Mouse (Mus musculus): ENCODE data around the gene Kmt2e.

Gene Kmt2e

GRCm38 (mm10) chr5:23410040-23410717 is 24.1 kb upstream of the Kmt2e start:
- no peak for DNase-seq (ENCODE audit: low spot score in 2 of 2)

DNA sequence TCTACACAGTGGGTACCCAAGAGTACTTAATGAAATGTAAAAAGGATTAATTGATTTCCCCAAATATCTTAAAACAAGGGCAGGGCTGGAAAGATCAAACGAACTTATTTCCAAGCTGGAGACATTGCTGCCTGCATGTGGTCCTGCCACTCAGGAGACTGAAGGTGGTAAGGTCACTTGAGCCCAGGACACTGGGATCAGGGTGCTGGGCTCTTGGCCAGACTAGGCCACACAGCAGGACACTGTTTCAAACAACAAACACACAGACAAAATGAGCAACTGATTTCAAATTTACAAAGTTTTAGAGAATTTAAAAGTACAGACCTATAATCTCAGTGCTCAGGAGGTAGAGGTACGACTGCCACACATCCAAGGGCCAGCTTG is 23.5 kb upstream of the Kmt2e start:
- DNase-seq (ENCODE audit: low spot score in 2 of 2): no peak

DNA sequence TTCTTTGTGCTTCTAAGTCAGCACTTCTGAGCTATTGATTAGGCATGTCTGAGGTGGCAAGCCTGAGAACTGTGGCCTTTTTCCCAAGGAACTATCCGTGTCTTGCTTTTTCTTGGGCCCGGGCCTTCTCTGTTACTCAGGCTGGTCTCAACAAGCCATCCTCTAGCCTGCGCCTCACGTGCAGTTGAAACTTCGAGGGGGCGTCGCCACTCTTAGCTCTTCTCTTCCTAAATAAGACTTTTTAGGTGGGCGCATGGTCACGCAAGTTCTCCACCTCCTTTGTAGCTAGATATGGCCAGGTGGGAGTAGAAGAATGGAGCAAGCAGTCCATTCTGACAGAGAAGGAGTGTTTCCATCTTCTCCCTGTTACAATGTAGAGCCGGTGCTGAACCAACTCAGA is 22.6 kb upstream of the Kmt2e start:
- peak in 1 of 2 experiments; percentile 54 for DNase-seq (ENCODE audit: low spot score in 2 of 2)

DNA sequence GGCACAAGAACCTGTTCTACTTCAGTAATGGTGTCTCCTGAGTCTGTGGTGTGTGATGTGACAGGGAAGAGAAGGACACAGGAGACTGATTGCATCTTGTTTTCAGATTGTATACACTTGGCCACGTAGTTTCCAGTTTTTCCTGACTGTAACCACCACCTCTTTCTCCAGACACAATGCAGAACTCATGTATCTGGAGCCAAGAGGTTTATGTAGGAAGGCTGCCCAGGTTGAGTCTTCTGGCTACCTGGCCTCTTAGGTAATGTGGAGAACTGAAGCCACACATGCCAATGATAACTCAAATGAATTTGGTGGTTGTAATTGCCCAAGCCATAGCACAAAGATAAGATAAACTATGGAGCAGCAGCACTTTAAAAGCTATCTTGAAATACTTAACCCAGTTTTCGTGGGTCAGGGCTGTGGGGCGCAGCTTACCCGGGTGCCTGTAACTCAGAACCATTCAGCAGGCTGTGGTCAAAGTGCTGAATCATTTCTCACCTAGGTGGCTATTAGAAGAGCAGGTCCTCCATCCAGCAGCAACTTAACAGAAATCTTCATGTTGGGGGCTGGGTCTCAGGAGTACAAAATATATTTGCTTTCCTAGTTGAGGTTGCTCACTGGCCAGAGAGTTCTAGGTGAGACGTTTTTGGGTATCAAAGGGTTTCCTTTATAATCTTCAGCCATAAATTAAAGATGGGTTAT is 21.8 kb upstream of the Kmt2e start:
- no peak for DNase-seq (ENCODE audit: low spot score in 2 of 2)

DNA sequence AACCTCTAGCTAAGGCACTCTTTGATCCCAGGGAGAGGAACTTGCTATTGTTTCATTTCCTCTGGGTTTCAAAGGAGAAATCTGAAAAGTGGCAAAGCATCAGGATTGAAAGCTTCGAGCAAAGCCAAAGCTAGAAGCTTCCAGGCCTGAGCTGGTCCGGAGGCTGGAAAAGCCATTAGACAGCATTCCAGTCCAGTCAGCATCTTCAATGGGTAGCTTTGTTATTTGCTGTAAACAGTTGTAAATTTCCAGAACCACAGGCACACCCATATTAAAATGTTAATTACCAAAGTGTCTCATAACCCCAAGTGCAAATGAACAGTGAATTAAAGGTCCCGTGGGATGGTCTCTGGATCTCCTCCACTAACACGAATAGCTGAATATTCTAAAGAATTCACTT is 21.2 kb upstream of the Kmt2e start:
- no peak for DNase-seq (ENCODE audit: low spot score in 2 of 2)

- DNase-seq (ENCODE audit: low spot score in 2 of 2): no peak
These were observed 20.4 kb upstream of the Kmt2e start for GRCm38 (mm10) chr5:23413575-23414470.

- no peak for DNase-seq (ENCODE audit: low spot score in 2 of 2)
These were observed 19.6 kb upstream of the Kmt2e start for GRCm38 (mm10) chr5:23414490-23415126.

GRCm38 (mm10) chr5:23415571-23416285 is 18.5 kb upstream of the Kmt2e start:
- DNase-seq (ENCODE audit: low spot score in 2 of 2): no peak

DNA sequence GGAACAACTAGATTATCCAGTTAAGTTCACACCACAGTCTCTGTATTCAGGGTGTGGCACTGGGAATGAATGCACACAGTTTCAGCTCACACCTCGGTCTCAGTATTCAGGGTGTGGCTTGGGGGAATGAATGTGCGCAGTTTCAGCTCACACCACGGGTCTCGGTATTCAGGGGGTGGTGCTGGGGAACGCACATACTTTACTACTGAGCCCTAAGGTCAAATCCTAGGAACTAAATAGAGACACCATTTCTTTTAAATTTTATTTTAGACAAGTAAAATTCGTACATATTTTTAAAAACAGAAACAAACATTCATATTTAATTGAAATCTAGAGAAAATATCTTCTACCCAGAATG is 18.0 kb upstream of the Kmt2e start:
- no peak for DNase-seq (ENCODE audit: low spot score in 2 of 2)

DNA sequence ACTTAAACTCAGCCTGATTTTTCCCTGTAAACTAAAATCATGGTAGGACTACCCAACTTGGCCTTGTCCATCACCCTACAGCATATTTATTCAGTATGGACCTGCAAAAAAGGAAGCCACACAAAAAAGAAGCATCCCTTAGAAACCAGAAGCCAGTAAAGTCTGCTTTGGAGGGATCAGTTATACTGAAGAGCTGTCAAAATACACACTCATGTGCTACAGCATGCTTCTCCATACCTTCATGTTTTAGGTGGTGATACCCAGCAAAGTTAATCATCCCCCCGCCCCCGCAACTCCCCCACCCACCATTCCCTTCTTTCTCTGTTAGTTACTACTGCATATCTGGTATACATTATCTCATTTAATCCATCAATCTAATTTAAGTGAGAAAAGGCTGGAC is 16.5 kb upstream of the Kmt2e start:
- DNase-seq (ENCODE audit: low spot score in 2 of 2): no peak

DNA sequence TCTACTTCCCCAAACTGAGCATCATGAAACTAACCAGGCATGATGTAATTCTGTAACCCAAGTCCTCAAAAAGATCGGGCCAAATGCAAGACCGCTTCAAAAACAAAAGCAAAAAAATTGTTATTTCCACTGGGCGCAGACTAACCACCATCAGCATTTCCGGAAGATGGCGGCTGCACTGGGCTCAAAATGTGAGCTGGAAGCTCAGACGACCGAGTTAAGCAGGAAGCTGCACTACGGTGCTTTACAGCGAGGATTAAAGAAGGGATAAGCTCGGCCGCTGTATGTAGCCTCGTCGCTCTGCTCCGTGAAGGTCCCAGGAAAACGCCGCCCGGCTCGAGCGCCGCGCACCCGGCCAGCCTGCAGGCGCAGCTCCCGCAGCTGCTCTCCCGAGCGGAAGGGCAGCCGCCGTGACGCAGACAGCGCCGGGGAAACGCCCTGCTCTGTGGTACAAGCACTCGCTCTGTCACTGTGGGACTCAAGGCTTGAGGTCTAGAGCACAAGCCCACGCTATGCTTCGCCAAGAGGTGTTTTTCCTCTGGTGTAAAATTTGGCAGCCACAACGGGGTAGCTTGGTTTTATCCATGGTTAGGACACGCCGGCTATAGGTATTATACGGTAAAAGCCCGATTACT is 16.0 kb upstream of the Kmt2e start:
- DNase-seq (ENCODE audit: low spot score in 2 of 2): peak; percentile 83 to 87

- no peak for DNase-seq (ENCODE audit: low spot score in 2 of 2)
These were observed 15.2 kb upstream of the Kmt2e start for GRCm38 (mm10) chr5:23418797-23419595.

DNA sequence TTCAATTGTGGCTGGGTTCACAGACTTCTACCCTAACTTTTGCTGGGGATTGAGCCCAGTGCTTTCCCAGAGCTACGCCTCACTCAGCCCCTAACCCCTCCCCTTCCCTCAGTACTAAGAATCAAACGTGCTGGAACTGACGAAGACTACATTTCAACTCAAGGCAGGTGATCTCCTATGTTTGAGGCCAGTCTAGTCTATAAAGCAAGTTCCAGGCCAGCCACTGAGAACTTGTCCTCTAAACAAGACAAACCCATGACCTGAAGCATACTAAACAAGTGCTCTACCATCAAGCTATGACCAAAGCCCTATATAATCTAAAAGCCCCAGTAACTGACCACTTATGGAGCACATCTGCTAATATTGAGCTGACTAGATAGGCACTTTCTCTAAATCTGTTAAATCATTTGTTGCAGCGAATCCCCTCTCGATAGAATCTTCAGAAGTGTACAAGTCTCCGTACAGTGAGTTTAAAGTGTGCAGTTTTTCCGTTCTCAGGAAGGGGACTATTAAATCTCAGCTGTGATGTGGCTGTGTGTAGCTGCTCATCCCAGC is 14.5 kb upstream of the Kmt2e start:
- no peak for DNase-seq (ENCODE audit: low spot score in 2 of 2)

DNA sequence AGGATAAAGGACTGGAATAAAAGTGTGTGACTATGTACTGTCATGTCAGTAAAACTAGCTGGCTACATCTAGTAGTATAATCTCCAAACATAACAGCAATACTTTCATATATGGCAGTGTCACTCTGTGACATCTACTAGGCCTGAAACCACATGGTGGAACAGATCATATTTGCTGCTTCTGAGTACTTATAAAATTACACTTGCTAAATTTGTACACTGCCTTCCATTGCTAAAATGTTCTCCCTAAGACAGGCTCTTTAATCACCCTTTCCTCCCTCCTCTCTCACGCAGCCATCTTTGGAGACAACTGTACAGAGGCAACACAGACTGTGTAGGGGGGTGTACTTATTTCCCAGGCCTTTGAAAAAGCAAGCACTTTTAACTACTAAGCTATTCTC is 13.8 kb upstream of the Kmt2e start:
- DNase-seq (ENCODE audit: low spot score in 2 of 2): no peak

DNA sequence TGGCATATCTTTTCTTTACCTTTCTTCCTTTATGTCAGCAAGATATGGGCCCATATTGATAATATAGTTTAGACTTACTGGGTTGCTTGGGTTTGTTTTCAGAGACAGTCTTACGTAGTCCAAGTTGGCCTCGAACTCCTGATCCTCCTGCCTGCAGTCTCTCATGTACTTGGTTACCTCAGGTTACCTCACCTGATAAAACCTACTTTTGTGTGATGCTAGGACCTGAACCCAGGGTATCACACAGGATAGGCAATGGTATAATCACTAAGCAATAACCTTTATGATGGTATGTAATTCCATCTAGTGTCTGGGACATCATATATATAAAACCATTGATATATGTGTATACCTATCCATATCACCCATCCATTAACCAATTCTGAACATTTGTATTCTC is 12.8 kb upstream of the Kmt2e start:
- no peak for DNase-seq (ENCODE audit: low spot score in 2 of 2)

DNA sequence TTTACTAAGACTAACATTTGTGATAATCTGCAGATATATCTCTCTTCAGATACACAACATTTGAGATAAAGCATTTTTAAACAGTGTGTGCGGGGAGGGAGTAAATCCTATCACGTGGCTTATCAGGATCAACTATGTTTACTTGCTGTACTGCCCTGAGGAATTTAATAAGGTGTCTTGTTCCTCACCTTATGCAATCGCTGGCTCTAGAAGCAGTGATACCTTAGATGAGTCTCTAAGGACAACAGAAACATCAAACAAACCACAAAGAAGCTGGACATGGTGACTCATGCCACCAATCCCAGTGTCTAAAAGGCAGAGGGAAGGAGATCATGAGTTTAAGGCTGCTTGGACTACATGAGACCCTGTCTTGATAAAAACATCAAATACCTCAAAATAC is 11.2 kb upstream of the Kmt2e start:
- DNase-seq (ENCODE audit: low spot score in 2 of 2): no peak

- no peak for DNase-seq (ENCODE audit: low spot score in 2 of 2)
These were observed 6.7 kb upstream of the Kmt2e start for GRCm38 (mm10) chr5:23427501-23427900.

GRCm38 (mm10) chr5:23431070-23431864 is 3.0 kb upstream of the Kmt2e start:
- no peak for DNase-seq (ENCODE audit: low spot score in 2 of 2)
